Mouse (Mus musculus) megakaryocyte, embryonic 14.5 days (primary cell): ENCODE data around the gene Cfd. TPM values are rescaled to one million over a fixed set of nuclear protein-coding genes. Genes with fewer than 3 reads are reported as not detected.

Experiments used
- H3K27me3 ChIP-seq: replicated peaks from 2 replicates; pipeline ENCODE3; 2012; ENCODE audit warnings: inconsistent platforms
- H3K36me3 ChIP-seq: replicated peaks from 2 replicates; pipeline ENCODE3; 2012; ENCODE audit warnings: low read length, inconsistent platforms, mixed read lengths
- H3K4me1 ChIP-seq: 2 replicates; pipeline ENCODE4 v1.6.1; 2012; ENCODE audit warnings: inconsistent platforms
- H3K4me3 ChIP-seq: replicated peaks from 2 replicates; pipeline ENCODE3; 2012; ENCODE audit warnings: moderate library complexity, mild to moderate bottlenecking, inconsistent platforms
- H3K9me3 ChIP-seq: 2 replicates; pipeline ENCODE4 v1.6.1; 2012; ENCODE audit warnings: inconsistent platforms
- FLI1 ChIP-seq: IDR thresholded peaks from 2 replicates; pipeline ENCODE4 v1.6.1; 2012; ENCODE audit warnings: low read length, inconsistent platforms, mixed read lengths
- GATA1 ChIP-seq: IDR thresholded peaks from 3 replicates; pipeline ENCODE4 v1.6.1; 2012; ENCODE audit warnings: mixed read lengths, low read length, inconsistent platforms, borderline replicate concordance
- polyA plus RNA-seq: library from polyadenylated mRNA; stranded (reverse); fragments of >175 nt; gene quantifications from 2 replicates; pipeline ENCODE4 v1.2.3, GENCODE M21; 2012; ENCODE audit warnings: low replicate concordance; ENCODE audit not compliant: insufficient read depth

Gene Cfd
- polyA plus RNA-seq, 1 experiment, result not detected

DNA sequence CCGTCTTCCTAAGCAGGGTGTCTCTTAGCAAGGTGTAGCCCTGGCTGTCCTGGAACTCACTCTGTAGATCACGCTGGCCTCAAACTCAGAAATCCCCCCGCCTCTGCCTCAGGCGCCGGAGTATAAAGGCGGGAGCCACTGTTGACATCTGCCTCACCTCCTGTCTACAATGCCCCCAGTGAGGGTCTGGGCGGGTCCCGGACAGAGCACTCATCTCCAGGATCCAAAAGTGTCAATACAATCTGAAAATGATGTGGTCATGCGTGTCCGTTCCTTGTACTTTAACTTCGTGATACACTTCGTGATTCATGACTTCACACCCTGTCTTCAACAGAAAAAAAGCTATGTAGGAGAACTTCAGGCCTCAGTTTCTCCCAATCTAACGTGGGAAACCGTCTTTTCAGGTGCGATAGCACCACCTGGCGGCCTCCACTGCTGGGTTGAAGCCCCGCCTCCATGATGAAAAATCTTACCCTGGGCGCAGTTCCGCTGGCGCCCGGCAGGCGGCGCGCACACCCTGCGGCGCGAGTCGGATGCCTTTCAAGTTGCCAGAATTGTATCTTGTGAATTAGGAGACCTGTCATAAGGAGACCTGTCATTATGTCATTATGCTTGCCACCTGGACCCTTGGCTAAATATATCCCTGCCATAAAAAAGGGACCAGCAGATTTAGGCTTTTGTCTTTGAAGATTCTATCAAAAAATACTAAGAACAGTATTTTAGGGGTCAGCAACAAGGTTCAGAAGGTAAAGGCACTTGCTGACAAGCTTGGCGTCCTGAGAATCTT is 34.5 kb downstream of the Cfd start:
- Histone ChIP-seq H3K4me3 (peak overlapping the region; percentile 95), H3K36me3 (peaks cover 26% of the 10 kb centered on the region), H3K9me3 (0 out of 2 replicates have a peak, but pooled peaks cover 6% of the 10 kb centered on the region), H3K4me1 (peaks cover 73% of the 10 kb centered on the region), H3K27me3 (peaks cover 15% of the 10 kb centered on the region)
- no peak for TF ChIP-seq GATA1
- TF ChIP-seq FLI1, result no peak

DNA sequence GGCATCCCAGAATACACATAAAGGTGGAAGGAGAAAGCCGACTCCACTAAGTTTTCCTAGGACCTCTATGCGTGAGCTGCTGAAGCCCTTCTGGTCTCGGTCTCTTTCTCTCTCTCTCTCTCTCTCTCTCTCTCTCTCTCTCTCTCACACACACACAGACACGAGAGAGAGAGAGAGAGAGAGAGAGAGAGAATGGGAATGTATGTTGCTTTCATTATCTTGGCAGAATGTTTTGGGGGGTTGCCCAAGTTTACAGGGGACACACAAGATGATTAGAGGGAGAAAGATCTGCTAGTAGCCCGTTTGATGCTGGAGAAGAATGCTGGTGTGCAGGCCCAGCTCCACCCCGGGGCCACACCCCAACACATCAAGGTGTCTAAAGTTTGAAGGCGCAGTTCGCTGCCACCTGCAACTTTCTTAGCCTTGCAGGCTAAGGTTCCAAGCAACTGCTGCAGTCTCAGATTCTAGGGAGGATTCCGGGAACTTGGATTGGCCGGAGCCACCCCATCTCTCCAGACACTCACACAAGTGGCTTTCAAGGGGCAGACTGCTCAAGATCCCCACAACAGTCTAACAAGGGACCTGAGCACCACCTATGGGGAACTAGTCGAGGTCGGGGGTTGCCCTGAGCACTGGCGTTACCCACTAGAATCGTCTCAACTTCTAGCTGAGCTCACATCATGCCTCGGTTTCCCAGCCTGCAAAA is 35.3 kb downstream of the Cfd start:
- H3K4me1 ChIP-seq, result peaks cover 73% of the 10 kb centered on the region
- no peak for TF ChIP-seq GATA1
- TF ChIP-seq FLI1, result no peak
- H3K9me3 ChIP-seq, result 0 out of 2 replicates have a peak, but pooled peaks cover 6% of the 10 kb centered on the region
- peaks cover 8% of the 10 kb centered on the region for H3K27me3 ChIP-seq
- peak overlapping the region; percentile 95 for H3K4me3 ChIP-seq
- peaks cover 33% of the 10 kb centered on the region for H3K36me3 ChIP-seq

DNA sequence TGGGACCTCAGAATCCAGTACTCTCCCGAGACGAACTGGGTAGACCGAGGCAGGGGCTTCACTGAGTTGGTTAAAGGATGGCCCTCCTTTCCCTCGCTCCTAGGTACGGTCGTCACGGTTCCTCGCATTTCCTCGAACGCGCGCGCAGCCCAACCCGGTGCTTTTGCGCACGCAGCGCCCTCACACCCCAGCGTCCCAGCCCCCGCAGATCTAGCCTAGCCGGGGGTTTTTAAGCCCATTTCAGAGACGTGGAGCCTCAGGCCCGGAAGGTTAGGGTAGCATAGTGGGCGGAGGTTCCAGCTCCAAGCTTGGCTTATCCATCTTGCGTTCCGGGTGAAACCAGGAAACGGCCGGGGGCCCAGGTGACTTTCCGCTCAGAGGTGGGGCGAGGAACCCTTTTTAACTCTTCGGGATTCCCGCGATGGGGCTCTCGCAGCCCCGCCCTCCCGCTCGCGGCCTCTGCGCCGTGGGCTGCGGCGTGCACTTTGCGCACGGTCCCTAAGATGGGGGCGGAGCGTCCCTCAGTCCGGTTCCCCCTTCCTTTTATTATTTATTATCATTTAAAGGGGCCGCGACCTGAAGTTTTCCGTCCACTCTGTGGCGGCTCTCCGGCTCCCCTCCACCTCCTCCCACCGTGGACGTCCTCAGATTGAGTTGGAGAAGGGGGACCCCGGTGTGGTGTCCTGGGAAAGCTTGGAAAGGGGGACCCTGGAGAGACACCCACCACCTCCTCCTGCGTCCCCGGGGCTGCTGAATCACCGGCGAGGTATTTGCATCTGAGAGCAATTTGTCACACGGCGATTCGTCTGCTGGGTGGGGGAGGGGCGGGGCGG is 36.1 kb downstream of the Cfd start, which contains the start of gene Arid3a:
Arid3a (plus strand) TSS at position 553 of the 833 bp plus-strand sequence.
- Histone ChIP-seq H3K9me3 (0 out of 2 replicates have a peak, but pooled peaks cover under 1% of the 10 kb centered on the region), H3K4me1 (peaks cover 73% of the 10 kb centered on the region), H3K4me3 (peak within 1 kb of the TSS; percentile 95), H3K36me3 (peaks cover 34% of the 10 kb centered on the region), H3K27me3 (peaks cover under 1% of the 10 kb centered on the region)
- TF ChIP-seq GATA1 (no peak), FLI1 (no peak)

DNA sequence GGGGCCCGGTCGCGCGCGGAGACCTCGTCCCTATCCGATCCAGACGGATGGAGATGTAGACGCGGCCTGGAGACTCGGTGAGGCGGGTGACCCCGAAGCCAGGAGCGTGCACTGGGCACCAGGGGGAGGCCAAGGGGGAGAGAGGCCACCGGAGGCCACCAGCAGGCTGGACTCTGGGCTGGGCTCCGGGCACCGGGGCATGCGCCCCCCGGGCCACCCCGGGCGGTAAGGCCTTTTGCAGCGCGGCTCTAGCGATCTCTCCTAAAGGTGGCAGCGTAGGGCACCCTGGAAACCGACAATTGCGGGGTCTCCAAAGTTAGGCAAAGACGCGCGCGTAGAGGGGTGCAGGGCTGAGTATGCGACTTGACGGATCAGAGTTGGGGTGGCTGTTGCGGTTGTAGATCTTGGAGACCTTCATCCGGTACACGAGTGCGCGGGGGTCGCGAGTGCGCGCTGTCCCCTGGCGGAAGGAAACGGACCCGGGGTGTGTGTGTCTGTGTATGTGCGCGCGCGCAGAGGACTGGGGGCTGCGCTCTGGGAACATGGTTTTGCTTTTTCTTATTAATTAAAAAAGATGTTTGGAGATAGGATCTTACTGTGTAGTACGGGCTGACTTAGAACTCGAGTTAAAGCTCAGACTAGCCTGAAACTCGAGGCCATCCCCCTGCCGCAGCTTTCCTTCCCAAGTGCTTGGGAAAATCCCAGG is 36.8 kb downstream of the Cfd start:
- H3K27me3 ChIP-seq, result no peaks in the 10 kb centered on the region
- H3K36me3 ChIP-seq, result peaks cover 35% of the 10 kb centered on the region
- H3K4me3 ChIP-seq, result peak overlapping the region; percentile 95
- H3K9me3 ChIP-seq, result no peaks in the 10 kb centered on the region
- H3K4me1 ChIP-seq, result peaks cover 76% of the 10 kb centered on the region
- no peak for TF ChIP-seq FLI1
- no peak for TF ChIP-seq GATA1

DNA sequence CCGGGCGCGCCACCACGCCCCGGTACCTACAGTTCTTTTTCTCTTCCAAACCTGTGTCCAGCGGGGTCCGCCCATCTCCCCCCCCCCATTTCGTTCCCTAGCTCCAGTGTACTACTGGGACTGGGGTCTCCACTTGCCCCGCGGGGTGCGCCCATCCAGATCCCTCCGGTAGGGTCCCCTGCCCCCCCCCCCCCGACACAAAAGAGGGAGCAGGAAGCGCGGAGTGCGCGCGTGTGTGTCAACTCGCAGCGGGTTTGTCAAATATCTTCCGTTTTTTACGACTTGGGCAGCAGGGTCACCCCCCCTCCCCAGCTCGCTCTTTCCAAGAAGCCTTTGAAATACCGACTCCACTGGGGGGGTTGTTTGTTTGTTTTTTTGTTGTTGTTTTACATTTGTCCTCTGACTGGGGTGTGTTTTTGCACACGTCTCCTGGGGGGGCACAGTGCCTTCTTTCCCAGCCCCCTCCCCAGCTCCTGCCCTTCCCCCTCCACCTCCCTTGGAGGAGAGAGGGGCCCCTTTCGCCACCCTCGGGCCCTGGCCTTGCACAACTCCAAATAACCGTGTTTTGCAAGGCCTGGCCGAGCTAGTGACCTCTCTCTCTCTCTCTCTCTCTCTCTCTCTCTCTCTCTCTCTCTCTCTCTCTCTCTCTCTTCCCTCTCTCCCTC is 37.5 kb downstream of the Cfd start:
- H3K4me1 ChIP-seq, result peaks cover 76% of the 10 kb centered on the region
- TF ChIP-seq FLI1 (no peak), GATA1 (no peak)

DNA sequence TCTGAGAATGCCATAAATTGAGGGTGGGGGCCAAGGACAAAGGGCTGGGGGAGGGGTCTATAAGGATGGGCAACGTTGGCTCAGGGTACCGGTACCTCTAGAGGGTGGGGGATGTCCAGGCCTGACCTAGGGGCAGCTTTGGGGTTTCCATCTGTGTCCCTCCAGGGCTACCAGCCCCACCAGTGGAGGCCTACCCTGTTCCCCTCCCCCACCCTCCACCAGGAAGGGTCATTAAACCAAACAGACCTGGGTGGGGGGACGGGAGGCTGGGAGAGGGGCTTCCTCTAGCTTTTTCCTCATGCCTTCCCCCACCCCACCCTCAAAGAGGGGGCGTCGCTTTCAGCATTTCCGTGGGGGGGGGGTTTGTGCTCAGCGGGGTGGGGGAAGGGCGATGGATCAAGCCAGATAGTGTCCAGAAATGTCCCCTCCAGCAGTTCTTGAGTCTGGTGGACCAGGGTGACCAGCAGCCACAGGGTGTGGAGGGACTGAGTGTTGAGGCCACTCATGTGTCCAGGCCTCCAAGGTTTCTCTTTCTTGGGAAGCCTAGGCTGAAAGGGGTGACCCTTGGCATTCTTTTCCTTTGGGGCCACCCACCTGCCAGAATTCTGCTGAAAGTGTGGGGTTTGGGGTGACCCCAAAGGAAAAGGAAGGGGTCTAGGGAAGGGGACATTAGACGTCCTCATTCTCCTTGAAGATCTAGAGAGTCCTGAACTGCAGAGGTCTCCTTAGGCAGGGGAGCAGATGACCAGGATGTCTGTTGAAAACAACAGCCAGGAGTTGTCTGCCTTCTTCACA is 38.5 kb downstream of the Cfd start:
- peaks cover 76% of the 10 kb centered on the region for H3K4me1 ChIP-seq
- TF ChIP-seq FLI1 (no peak), GATA1 (no peak)
- H3K9me3 ChIP-seq, result no peaks in the 10 kb centered on the region
- H3K4me3 ChIP-seq, result peak overlapping the region; percentile 95
- H3K36me3 ChIP-seq, result peaks cover 46% of the 10 kb centered on the region
- no peaks in the 10 kb centered on the region for H3K27me3 ChIP-seq

More for the DNA sequence above, 37.5 kb downstream of the Cfd start:
- Histone ChIP-seq H3K9me3 (no peaks in the 10 kb centered on the region), H3K27me3 (no peaks in the 10 kb centered on the region), H3K36me3 (peaks cover 37% of the 10 kb centered on the region), H3K4me3 (peak overlapping the region; percentile 95)

DNA sequence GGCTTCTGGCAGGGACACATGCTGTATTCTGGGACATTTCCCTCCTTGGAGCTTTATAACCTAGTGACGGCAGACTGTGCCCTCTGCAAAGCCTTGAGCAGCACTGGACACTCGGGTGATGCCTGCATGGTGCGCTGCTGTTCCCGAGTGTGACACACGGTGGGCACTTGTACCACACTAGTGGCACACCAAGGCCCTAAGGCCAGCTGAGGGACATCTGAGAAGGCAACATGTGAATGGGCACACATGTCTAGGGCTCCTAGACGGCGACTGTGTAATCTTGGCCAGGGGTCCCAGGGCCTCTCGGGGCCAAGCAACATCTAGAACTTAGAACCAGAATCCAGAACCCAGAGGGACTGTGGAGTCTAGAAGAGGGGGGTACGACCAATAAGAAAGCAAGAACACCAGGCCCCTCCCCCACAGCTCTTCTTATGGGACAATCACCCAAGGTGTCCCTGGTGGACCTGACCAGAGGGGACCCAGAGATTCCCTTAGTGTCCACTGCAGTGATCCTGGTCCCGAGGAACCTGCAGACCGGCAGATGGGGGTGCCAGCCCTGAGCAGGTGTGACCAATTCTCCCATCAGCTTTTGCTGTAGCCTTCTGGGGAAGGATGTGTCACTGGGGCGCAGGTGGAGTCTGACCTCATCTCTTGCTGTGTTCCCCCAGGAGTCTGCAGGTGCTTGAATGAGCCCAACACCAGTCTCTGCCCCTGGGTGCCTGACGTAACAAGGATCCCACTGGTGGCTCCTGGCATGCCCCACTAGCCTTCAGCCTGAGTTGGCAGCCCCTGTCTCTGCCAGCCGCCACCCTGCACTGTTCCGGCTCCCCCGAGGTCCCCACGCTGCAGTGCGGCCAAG is 39.5 kb downstream of the Cfd start:
- peak overlapping the region; percentile 95 for H3K4me3 ChIP-seq
- peaks cover 79% of the 10 kb centered on the region for H3K4me1 ChIP-seq
- no peak for TF ChIP-seq FLI1
- no peak for TF ChIP-seq GATA1
- peaks cover 57% of the 10 kb centered on the region for H3K36me3 ChIP-seq
- H3K27me3 ChIP-seq, result no peaks in the 10 kb centered on the region
- H3K9me3 ChIP-seq, result no peaks in the 10 kb centered on the region

DNA sequence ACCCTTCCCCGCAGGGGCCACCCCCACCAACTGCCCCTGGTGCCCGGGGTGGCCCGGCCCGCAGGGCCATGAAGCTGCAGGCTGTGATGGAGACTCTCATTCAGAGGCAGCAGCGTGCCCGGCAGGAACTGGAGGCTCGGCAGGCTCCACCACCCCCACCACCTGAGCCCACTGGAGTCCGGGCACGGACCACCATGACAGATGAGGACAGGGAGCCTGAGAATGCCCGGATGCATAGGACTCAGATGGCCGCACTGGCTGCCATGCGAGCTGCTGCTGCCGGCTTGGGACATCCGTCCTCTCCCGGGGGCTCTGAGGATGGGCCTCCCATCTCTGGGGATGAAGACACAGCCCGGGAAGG is 40.2 kb downstream of the Cfd start:
- Histone ChIP-seq H3K4me3 (peak overlapping the region; percentile 56), H3K9me3 (no peaks in the 10 kb centered on the region), H3K27me3 (no peaks in the 10 kb centered on the region), H3K36me3 (peaks cover 63% of the 10 kb centered on the region), H3K4me1 (peaks cover 79% of the 10 kb centered on the region)
- TF ChIP-seq FLI1, result no peak
- TF ChIP-seq GATA1, result no peak
